Mouse (Mus musculus): Measurements from ENCODE around the gene Def8. TPM values are rescaled to one million over a fixed set of nuclear protein-coding genes. Genes with fewer than 3 reads are reported as not detected.

Def8 gene
- polyA plus RNA-seq, 1 experiment = 13.5 TPM

- no peak for TF ChIP-seq CTCF (IDR thresholded peaks at IDR 0.05; ENCODE audit: extremely low read depth, insufficient read depth, insufficient read length, insufficient replicate concordance)
- no peak for TF ChIP-seq POLR2A (IDR thresholded peaks at IDR 0.05; ENCODE audit: low read depth, low read length)
- Histone ChIP-seq H3K27ac (ENCODE audit: insufficient read depth, low read length) (no peak overlapping the region), H3K4me1 (ENCODE audit: control insufficient read depth, insufficient read depth, insufficient read length) (no peaks in the 10 kb centered on the region), H3K36me3 (ENCODE audit: control insufficient read depth, insufficient read depth, low read length) (peaks cover 34% of the 10 kb centered on the region), H3K27me3 (ENCODE audit: control insufficient read depth, insufficient read depth, low read length) (no peaks in the 10 kb centered on the region), H3K4me3 (ENCODE audit: extremely low read depth, insufficient read depth, insufficient read length) (no peak overlapping the region)
- 97% methylated on average over 6 of the region's 6 CpGs for WGBS
- no peak for DNase-seq (ENCODE audit: low read depth in 1 of 2, low spot score in 2 of 2)
Measured at GRCm38 (mm10) chr8:123503801-123504467, 80.6 kb downstream of the Def8 start.

GRCm38 (mm10) chr8:123504591-123505195 lies 81.4 kb downstream of the Def8 start:
- H3K4me3 ChIP-seq (ENCODE audit: extremely low read depth, insufficient read depth, insufficient read length) = no peak overlapping the region
- no peaks in the 10 kb centered on the region for H3K4me1 ChIP-seq (ENCODE audit: control insufficient read depth, insufficient read depth, insufficient read length)
- DNase-seq (ENCODE audit: low read depth in 1 of 2, low spot score in 2 of 2) = no peak
- H3K36me3 ChIP-seq (ENCODE audit: control insufficient read depth, insufficient read depth, low read length) = peaks cover 34% of the 10 kb centered on the region
- no peak overlapping the region for H3K27ac ChIP-seq (ENCODE audit: insufficient read depth, low read length)
- WGBS = 94% methylated on average over 9 of the region's 9 CpGs
- no peaks in the 10 kb centered on the region for H3K27me3 ChIP-seq (ENCODE audit: control insufficient read depth, insufficient read depth, low read length)
- no peak for TF ChIP-seq CTCF (IDR thresholded peaks at IDR 0.05; ENCODE audit: extremely low read depth, insufficient read depth, insufficient read length, insufficient replicate concordance)
- no peak for TF ChIP-seq POLR2A (IDR thresholded peaks at IDR 0.05; ENCODE audit: low read depth, low read length)

GRCm38 (mm10) chr8:123505267-123505666 lies 81.9 kb downstream of the Def8 start:
- Histone ChIP-seq H3K27me3 (ENCODE audit: control insufficient read depth, insufficient read depth, low read length) (no peaks in the 10 kb centered on the region), H3K4me1 (ENCODE audit: control insufficient read depth, insufficient read depth, insufficient read length) (no peaks in the 10 kb centered on the region), H3K27ac (ENCODE audit: insufficient read depth, low read length) (no peak overlapping the region), H3K4me3 (ENCODE audit: extremely low read depth, insufficient read depth, insufficient read length) (no peak overlapping the region), H3K36me3 (ENCODE audit: control insufficient read depth, insufficient read depth, low read length) (peaks cover 34% of the 10 kb centered on the region)
- TF ChIP-seq POLR2A (IDR thresholded peaks at IDR 0.05; ENCODE audit: low read depth, low read length) (no peak), CTCF (IDR thresholded peaks at IDR 0.05; ENCODE audit: extremely low read depth, insufficient read depth, insufficient read length, insufficient replicate concordance) (no peak)
- DNase-seq (ENCODE audit: low read depth in 1 of 2, low spot score in 2 of 2) = no peak
- 92% methylated on average over 4 of the region's 4 CpGs for WGBS

- peaks cover 31% of the 10 kb centered on the region for H3K36me3 ChIP-seq (ENCODE audit: control insufficient read depth, insufficient read depth, low read length)
- DNase-seq (ENCODE audit: low read depth in 1 of 2, low spot score in 2 of 2) = no peak
- H3K27me3 ChIP-seq (ENCODE audit: control insufficient read depth, insufficient read depth, low read length) = no peaks in the 10 kb centered on the region
- H3K4me1 ChIP-seq (ENCODE audit: control insufficient read depth, insufficient read depth, insufficient read length) = no peaks in the 10 kb centered on the region
- WGBS = 91% methylated on average over 9 of the region's 9 CpGs
- no peak overlapping the region for H3K27ac ChIP-seq (ENCODE audit: insufficient read depth, low read length)
- H3K4me3 ChIP-seq (ENCODE audit: extremely low read depth, insufficient read depth, insufficient read length) = no peak overlapping the region
- TF ChIP-seq POLR2A (IDR thresholded peaks at IDR 0.05; ENCODE audit: low read depth, low read length) = no peak
- no peak for TF ChIP-seq CTCF (IDR thresholded peaks at IDR 0.05; ENCODE audit: extremely low read depth, insufficient read depth, insufficient read length, insufficient replicate concordance)
Measured at GRCm38 (mm10) chr8:123505695-123506094, 82.4 kb downstream of the Def8 start.

GRCm38 (mm10) chr8:123507153-123507552 lies 83.8 kb downstream of the Def8 start:
- no peak for DNase-seq (ENCODE audit: low read depth in 1 of 2, low spot score in 2 of 2)
- Histone ChIP-seq H3K4me3 (ENCODE audit: extremely low read depth, insufficient read depth, insufficient read length) (no peak overlapping the region), H3K4me1 (ENCODE audit: control insufficient read depth, insufficient read depth, insufficient read length) (no peaks in the 10 kb centered on the region), H3K36me3 (ENCODE audit: control insufficient read depth, insufficient read depth, low read length) (peaks cover 18% of the 10 kb centered on the region), H3K27ac (ENCODE audit: insufficient read depth, low read length) (no peak overlapping the region), H3K27me3 (ENCODE audit: control insufficient read depth, insufficient read depth, low read length) (no peaks in the 10 kb centered on the region)
- 84% methylated on average over 5 of the region's 5 CpGs for WGBS
- TF ChIP-seq CTCF (IDR thresholded peaks at IDR 0.05; ENCODE audit: extremely low read depth, insufficient read depth, insufficient read length, insufficient replicate concordance) (no peak), POLR2A (IDR thresholded peaks at IDR 0.05; ENCODE audit: low read depth, low read length) (no peak)

- no peak for DNase-seq (ENCODE audit: low read depth in 1 of 2, low spot score in 2 of 2)
- no peak for TF ChIP-seq POLR2A (IDR thresholded peaks at IDR 0.05; ENCODE audit: low read depth, low read length)
- TF ChIP-seq CTCF (IDR thresholded peaks at IDR 0.05; ENCODE audit: extremely low read depth, insufficient read depth, insufficient read length, insufficient replicate concordance) = no peak
- WGBS = 80% methylated on average over 5 of the region's 5 CpGs
- H3K4me3 ChIP-seq (ENCODE audit: extremely low read depth, insufficient read depth, insufficient read length) = no peak overlapping the region
- peaks cover 13% of the 10 kb centered on the region for H3K27me3 ChIP-seq (ENCODE audit: control insufficient read depth, insufficient read depth, low read length)
- H3K27ac ChIP-seq (ENCODE audit: insufficient read depth, low read length) = no peak overlapping the region
- peaks cover 6% of the 10 kb centered on the region for H3K4me1 ChIP-seq (ENCODE audit: control insufficient read depth, insufficient read depth, insufficient read length)
- 0 out of 2 replicates have a peak, but pooled peaks cover 2% of the 10 kb centered on the region for H3K36me3 ChIP-seq (ENCODE audit: control insufficient read depth, insufficient read depth, low read length)
Measured at GRCm38 (mm10) chr8:123510819-123511218, 87.5 kb downstream of the Def8 start.

Other genes with a start within 250 kb of the Def8 start
- 1.3 and 1.6 TPM in 2 replicates for gene Dpep1, start 237.3 kb upstream of the Def8 start, polyA plus RNA-seq (2012; rRNA removed)
- 70.5 and 85.0 TPM in 2 replicates for gene Chmp1a, start 210.8 kb upstream of the Def8 start, polyA plus RNA-seq (2012; rRNA removed)
- gene Spata33, start 210.7 kb upstream of the Def8 start, polyA plus RNA-seq (2012; rRNA removed) = 0.09 and 0.42 TPM in 2 replicates
- gene Cdk10, start 198.7 kb upstream of the Def8 start, polyA plus RNA-seq (2012; rRNA removed) = 39.2 and 45.2 TPM in 2 replicates
- 12.1 and 13.9 TPM in 2 replicates for gene Spata2l, start 187.3 kb upstream of the Def8 start, polyA plus RNA-seq (2012; rRNA removed)
- gene Zfp276, start 169.3 kb upstream of the Def8 start, polyA plus RNA-seq (2012; rRNA removed) = 32.6 and 38.7 TPM in 2 replicates
- gene Vps9d1, start 169.2 kb upstream of the Def8 start, polyA plus RNA-seq (2012; rRNA removed) = 55.7 and 110 TPM in 2 replicates
- 55.7 and 76.1 TPM in 2 replicates for gene Fanca, start 105.0 kb upstream of the Def8 start, polyA plus RNA-seq (2012; rRNA removed)
- 0.88 and 1.1 TPM in 2 replicates for gene Spire2, start 90.8 kb upstream of the Def8 start, polyA plus RNA-seq (2012; rRNA removed)
- 137 and 149 TPM in 2 replicates for gene Tcf25, start 49.8 kb upstream of the Def8 start, polyA plus RNA-seq (2012; rRNA removed)
- gene Mc1r, start 16.4 kb upstream of the Def8 start, polyA plus RNA-seq (2012; rRNA removed) = not detected in 2 replicates
- gene Tubb3, start 12.1 kb upstream of the Def8 start, polyA plus RNA-seq (2012; rRNA removed) = 2.7 and 3.9 TPM in 2 replicates
- gene Afg3l1, start 54.4 kb downstream of the Def8 start, polyA plus RNA-seq (2012; rRNA removed) = 14.4 and 17.3 TPM in 2 replicates
- gene Dbndd1, start 91.9 kb downstream of the Def8 start, polyA plus RNA-seq (2012; rRNA removed) = not detected in 2 replicates
- 2.3 and 2.8 TPM in 2 replicates for gene Gas8, start 95.3 kb downstream of the Def8 start, polyA plus RNA-seq (2012; rRNA removed)
- 1.2 TPM in 2 replicates for gene Rhou, start 230.4 kb downstream of the Def8 start, polyA plus RNA-seq (2012; rRNA removed)

Measured in spleen, adult 2 months (tissue).